Mouse (Mus musculus): ENCODE results near the gene Rrp1b. TPM values are rescaled to one million over a fixed set of nuclear protein-coding genes. Genes with fewer than 3 reads are reported as not detected.

Gene Rrp1b
- polyA plus RNA-seq, 1 experiment from 2014 or later = 64.5 TPM

DNA sequence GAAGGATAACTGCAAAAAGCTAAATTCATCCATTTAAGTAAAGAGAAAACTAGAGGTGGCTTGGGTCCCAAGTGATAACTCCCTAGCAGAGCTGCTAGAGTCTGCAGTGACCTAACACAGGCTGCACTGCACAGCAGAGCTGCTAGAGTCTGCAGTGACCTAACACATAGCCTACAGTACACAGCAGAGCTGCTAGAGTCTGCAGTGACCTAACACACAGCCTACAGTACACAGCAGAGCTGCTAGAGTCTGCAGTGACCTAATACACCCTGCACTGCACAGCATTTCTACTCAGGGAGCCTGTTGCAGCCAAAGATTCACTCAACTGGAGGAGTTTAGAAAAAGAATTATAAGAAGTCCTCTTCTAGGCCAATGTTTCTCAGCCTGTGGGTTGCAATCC lies 22.2 kb upstream of the Rrp1b start:
- Histone ChIP-seq H3K9me3 (no peaks in the 10 kb centered on the region), H3K27me3 (no peaks in the 10 kb centered on the region), H3K4me3 (replicated peaks) (no peak overlapping the region), H3K27ac (no peak overlapping the region), H3K4me1 (no peaks in the 10 kb centered on the region), H3K4me2 (no peak overlapping the region), H3K36me3 (replicated peaks) (no peaks in the 10 kb centered on the region), H3K9ac (no peak overlapping the region)
- ATAC-seq (ENCODE audit: low FRiP score) = no peak

DNA sequence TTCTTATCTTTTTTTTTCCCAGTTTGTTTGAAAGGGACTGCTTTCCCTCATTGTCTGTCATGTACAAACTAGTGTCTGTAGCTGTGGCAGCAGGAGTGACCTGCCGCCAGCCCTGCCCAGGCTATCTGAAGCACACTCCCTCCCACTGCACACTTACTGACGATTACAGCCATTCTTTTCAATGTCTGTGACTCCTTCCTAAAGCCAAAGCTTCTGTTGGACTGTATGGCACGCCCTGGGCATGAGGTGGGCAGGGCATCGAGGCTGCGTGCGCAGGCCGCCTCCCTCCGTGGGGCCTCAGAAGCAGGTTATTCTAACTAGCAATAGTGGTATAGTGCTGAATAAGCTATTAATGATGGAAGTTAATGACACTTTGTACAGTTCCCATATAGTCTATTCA lies 19.4 kb upstream of the Rrp1b start:
- Histone ChIP-seq H3K4me2 (no peak overlapping the region), H3K27me3 (no peaks in the 10 kb centered on the region), H3K27ac (no peak overlapping the region), H3K9me3 (no peaks in the 10 kb centered on the region), H3K4me3 (replicated peaks) (no peak overlapping the region), H3K4me1 (no peaks in the 10 kb centered on the region), H3K36me3 (replicated peaks) (no peaks in the 10 kb centered on the region), H3K9ac (no peak overlapping the region)
- no peak for ATAC-seq (ENCODE audit: low FRiP score)
- 87% methylated on average over 8 of the region's 8 CpGs for WGBS

DNA sequence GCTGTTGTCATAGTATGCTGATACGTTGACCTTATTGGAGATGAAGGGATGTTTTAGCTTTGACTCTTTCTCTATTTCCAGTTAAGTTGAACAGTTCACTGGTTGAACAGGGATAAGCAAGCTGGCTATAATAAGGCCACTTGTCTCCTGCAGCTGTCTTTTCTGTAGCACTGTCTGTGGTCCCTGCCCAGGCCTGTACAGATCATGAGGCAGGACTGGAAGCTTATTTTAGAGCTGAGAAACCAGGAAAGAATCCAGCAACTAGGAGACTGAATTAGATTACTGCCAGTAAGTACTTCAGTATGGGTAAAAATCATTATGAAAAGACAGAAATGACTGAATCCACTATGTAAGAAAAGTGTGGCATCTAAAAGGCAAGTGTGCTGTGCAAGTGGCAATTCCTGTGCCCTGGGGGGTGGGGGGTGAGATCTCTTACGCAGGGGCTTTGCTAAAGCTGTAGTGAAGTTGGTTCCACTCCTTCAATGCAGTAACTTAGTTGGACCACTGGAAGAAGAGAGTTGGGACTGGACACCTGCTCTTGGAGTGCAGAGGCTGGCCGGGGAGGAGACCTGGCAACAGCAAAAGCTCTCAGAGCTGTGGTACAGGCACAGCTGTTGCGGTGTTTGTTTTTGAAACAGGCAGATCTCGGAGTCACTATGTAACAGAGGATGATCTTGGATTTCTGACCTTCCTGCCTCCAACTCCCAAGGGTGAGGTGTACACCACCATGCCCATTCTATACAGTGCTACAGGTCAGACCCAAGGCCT lies 17.6 kb upstream of the Rrp1b start:
- WGBS = 81% methylated on average over 5 of the region's 5 CpGs
- Histone ChIP-seq H3K4me1 (no peaks in the 10 kb centered on the region), H3K4me3 (replicated peaks) (no peak overlapping the region), H3K27me3 (no peaks in the 10 kb centered on the region), H3K36me3 (replicated peaks) (no peaks in the 10 kb centered on the region), H3K27ac (no peak overlapping the region), H3K4me2 (no peak overlapping the region), H3K9me3 (no peaks in the 10 kb centered on the region), H3K9ac (no peak overlapping the region)
- no peak for ATAC-seq (ENCODE audit: low FRiP score)

GRCm38 (mm10) chr17:32021981-32022380 lies 13.9 kb upstream of the Rrp1b start:
- 89% methylated on average over 3 of the region's 3 CpGs for WGBS
- H3K36me3 ChIP-seq (replicated peaks) = no peaks in the 10 kb centered on the region
- ATAC-seq (ENCODE audit: low FRiP score) = no peak

DNA sequence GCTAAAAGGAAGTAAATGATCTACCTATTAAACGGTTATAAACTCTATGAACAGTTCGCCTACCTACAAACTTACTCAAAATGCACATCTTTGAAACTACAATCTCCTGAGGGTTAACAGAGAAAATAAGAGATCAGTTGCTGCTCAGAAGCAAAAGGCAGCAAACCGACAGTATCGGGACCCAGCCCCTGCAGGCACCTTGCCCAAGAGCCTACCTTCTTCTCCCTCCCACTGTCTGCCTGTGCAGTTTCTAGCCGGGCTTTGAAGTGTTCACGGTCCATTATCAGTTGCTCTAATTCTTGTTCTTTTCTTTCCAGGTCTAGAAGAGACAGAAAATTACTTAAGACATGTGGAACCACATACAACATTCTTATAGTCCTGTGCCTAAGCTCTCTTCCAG lies 13.3 kb upstream of the Rrp1b start:
- H3K36me3 ChIP-seq (replicated peaks) = no peaks in the 10 kb centered on the region
- H3K4me3 ChIP-seq (replicated peaks) = no peak overlapping the region
- no peaks in the 10 kb centered on the region for H3K9me3 ChIP-seq
- no peak overlapping the region for H3K27ac ChIP-seq
- H3K27me3 ChIP-seq = no peaks in the 10 kb centered on the region
- no peak overlapping the region for H3K4me2 ChIP-seq
- H3K4me1 ChIP-seq = no peaks in the 10 kb centered on the region
- WGBS = 84% methylated on average over 6 of the region's 6 CpGs
- ATAC-seq (ENCODE audit: low FRiP score) = no peak
- no peak overlapping the region for H3K9ac ChIP-seq

More at GRCm38 (mm10) chr17:32021981-32022380, 13.9 kb upstream of the Rrp1b start:
- Histone ChIP-seq H3K27ac (no peak overlapping the region), H3K27me3 (no peaks in the 10 kb centered on the region), H3K4me1 (no peaks in the 10 kb centered on the region), H3K9me3 (no peaks in the 10 kb centered on the region), H3K4me3 (replicated peaks) (no peak overlapping the region), H3K4me2 (no peak overlapping the region), H3K9ac (no peak overlapping the region)

DNA sequence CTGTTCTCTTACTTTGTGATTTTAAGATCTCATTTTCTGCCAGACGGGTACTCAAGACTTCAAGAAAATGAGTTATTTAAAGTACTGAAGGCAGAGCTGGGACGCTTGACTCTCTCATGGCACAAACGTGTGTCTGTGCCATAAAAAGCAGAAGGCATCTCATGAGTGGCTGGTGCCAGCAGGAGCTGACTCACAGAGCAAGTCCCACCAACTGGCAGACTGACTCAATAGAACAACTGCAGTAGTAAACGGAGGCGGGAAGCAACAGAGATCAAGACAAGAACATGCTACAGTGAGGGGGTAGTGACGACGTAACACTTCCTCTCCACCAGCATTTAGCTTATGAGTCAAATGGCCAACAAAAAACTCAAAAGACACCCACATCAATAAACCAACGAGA lies 12.8 kb upstream of the Rrp1b start:
- no peaks in the 10 kb centered on the region for H3K36me3 ChIP-seq (replicated peaks)
- no peak overlapping the region for H3K27ac ChIP-seq
- ATAC-seq (ENCODE audit: low FRiP score) = no peak
- H3K4me3 ChIP-seq (replicated peaks) = no peak overlapping the region
- no peaks in the 10 kb centered on the region for H3K27me3 ChIP-seq
- H3K4me1 ChIP-seq = no peaks in the 10 kb centered on the region
- no peaks in the 10 kb centered on the region for H3K9me3 ChIP-seq
- H3K4me2 ChIP-seq = no peak overlapping the region
- 82% methylated on average over 8 of the region's 8 CpGs for WGBS
- no peak overlapping the region for H3K9ac ChIP-seq

- WGBS = 73% methylated on average over 5 of the region's 5 CpGs
- H3K4me2 ChIP-seq = no peak overlapping the region
- no peak overlapping the region for H3K27ac ChIP-seq
- no peaks in the 10 kb centered on the region for H3K4me1 ChIP-seq
- H3K4me3 ChIP-seq (replicated peaks) = no peak overlapping the region
- H3K9ac ChIP-seq = no peak overlapping the region
- no peaks in the 10 kb centered on the region for H3K9me3 ChIP-seq
- no peaks in the 10 kb centered on the region for H3K36me3 ChIP-seq (replicated peaks)
- no peak for ATAC-seq (ENCODE audit: low FRiP score)
- no peaks in the 10 kb centered on the region for H3K27me3 ChIP-seq
Observed at GRCm38 (mm10) chr17:32024671-32025073, 11.2 kb upstream of the Rrp1b start.

DNA sequence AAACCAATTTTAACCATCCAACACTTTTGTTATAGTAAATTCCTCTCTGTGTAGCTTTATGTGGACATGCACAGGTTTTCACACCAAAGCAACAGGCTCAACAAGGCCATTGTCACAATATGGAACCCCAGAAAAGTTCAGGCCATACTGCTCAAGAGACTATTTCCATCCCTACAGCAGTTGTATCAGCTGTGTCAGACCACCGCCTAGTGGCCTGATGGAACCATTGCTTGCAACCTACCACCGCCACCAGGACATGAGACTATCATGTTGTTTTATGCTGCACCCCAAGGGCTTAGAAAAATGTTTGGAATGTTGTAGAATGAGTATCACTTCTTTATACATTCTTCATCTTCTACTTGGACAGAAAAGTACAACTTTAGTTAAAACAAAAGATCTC lies 10.5 kb upstream of the Rrp1b start:
- ATAC-seq (ENCODE audit: low FRiP score) = no peak
- Histone ChIP-seq H3K4me2 (no peak overlapping the region), H3K36me3 (replicated peaks) (no peaks in the 10 kb centered on the region), H3K9ac (no peak overlapping the region), H3K9me3 (no peaks in the 10 kb centered on the region), H3K27ac (no peak overlapping the region), H3K4me3 (replicated peaks) (no peak overlapping the region), H3K27me3 (no peaks in the 10 kb centered on the region), H3K4me1 (no peaks in the 10 kb centered on the region)
- WGBS = 4% methylated on average over 2 of the region's 2 CpGs

GRCm38 (mm10) chr17:32027666-32028065 lies 8.2 kb upstream of the Rrp1b start:
- peak; percentile 14; the same call in 1 of the 2 replicates for ATAC-seq (ENCODE audit: low FRiP score)
- H3K27ac ChIP-seq = no peak overlapping the region
- 32% methylated on average over 3 of the region's 3 CpGs for WGBS

GRCm38 (mm10) chr17:32028301-32028700 lies 7.6 kb upstream of the Rrp1b start:
- no peaks in the 10 kb centered on the region for H3K36me3 ChIP-seq (replicated peaks)
- H3K4me1 ChIP-seq = no peaks in the 10 kb centered on the region
- no peak overlapping the region for H3K9ac ChIP-seq
- H3K27ac ChIP-seq = no peak overlapping the region
- 85% methylated on average over 3 of the region's 3 CpGs for WGBS
- no peak overlapping the region for H3K4me2 ChIP-seq
- no peak for ATAC-seq (ENCODE audit: low FRiP score)
- no peaks in the 10 kb centered on the region for H3K9me3 ChIP-seq
- H3K27me3 ChIP-seq = no peaks in the 10 kb centered on the region
- H3K4me3 ChIP-seq (replicated peaks) = no peak overlapping the region

More at GRCm38 (mm10) chr17:32027666-32028065, 8.2 kb upstream of the Rrp1b start:
- Histone ChIP-seq H3K9me3 (no peaks in the 10 kb centered on the region), H3K36me3 (replicated peaks) (no peaks in the 10 kb centered on the region), H3K9ac (no peak overlapping the region), H3K27me3 (no peaks in the 10 kb centered on the region), H3K4me3 (replicated peaks) (no peak overlapping the region), H3K4me1 (no peaks in the 10 kb centered on the region), H3K4me2 (no peak overlapping the region)

DNA sequence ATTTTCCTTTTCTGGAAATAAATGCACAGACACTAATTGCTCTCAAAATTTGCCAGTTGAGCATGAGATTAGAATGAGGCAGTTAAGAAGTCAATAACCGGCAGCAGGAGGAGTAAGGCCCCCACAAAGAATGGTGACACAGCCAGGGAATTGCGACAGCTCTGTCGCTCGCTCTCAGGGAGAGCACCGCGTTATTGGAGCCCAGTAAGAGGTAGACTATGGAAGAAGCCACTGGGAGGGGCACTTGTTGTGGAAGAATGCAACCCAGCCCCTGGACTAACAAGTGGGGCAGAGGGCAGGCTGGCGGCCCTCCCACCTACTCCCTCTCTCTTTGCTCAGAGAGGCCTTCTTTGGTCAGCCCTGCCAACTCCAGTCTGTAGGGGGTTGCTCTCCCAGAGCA lies 4.2 kb upstream of the Rrp1b start:
- H3K36me3 ChIP-seq (replicated peaks) = no peaks in the 10 kb centered on the region
- H3K27me3 ChIP-seq = no peaks in the 10 kb centered on the region
- no peak for ATAC-seq (ENCODE audit: low FRiP score)
- no peak overlapping the region for H3K4me3 ChIP-seq (replicated peaks)
- no peak overlapping the region for H3K27ac ChIP-seq
- no peak overlapping the region for H3K9ac ChIP-seq
- H3K9me3 ChIP-seq = no peaks in the 10 kb centered on the region
- WGBS = 48% methylated on average over 7 of the region's 7 CpGs
- no peak overlapping the region for H3K4me2 ChIP-seq
- peaks cover 7% of the 10 kb centered on the region for H3K4me1 ChIP-seq

- H3K27ac ChIP-seq = no peak overlapping the region
Observed at GRCm38 (mm10) chr17:32034322-32034721, 1.6 kb upstream of the Rrp1b start.

More at GRCm38 (mm10) chr17:32034322-32034721, 1.6 kb upstream of the Rrp1b start:
- H3K9ac ChIP-seq = no peak overlapping the region
- H3K36me3 ChIP-seq (replicated peaks) = no peaks in the 10 kb centered on the region
- no peaks in the 10 kb centered on the region for H3K9me3 ChIP-seq
- no peaks in the 10 kb centered on the region for H3K27me3 ChIP-seq
- peaks cover 26% of the 10 kb centered on the region for H3K4me1 ChIP-seq
- no peak overlapping the region for H3K4me3 ChIP-seq (replicated peaks)
- H3K4me2 ChIP-seq = no peak overlapping the region
- WGBS = 91% methylated on average over 23 of the region's 23 CpGs
- no peak for ATAC-seq (ENCODE audit: low FRiP score)

Measured in forebrain, embryonic 12.5 days (tissue).